Mouse (Mus musculus) liver, embryonic 14.5 days (tissue): ENCODE data around the gene Pappa. TPM values are rescaled to one million over a fixed set of nuclear protein-coding genes. Genes with fewer than 3 reads are reported as not detected.

ENCODE experiments used
- ATAC-seq: fragments of 200-750 bp; cut with Nextera tagmentation; 2 replicates; pipeline ENCODE4 v1.8.0; 2017; ENCODE audit warnings: moderate number of reproducible peaks, mild to moderate bottlenecking, moderate library complexity; ENCODE audit not compliant: insufficient read depth
- DNase-seq, 3 experiments: peaks; one replicate each; pipeline ENCODE4 v3.0.0-alpha.2; 2012 to 2013; ENCODE audit warnings: low read depth in 3 of 3, low spot score in 3 of 3
- H3K27ac ChIP-seq: fragments of 300-500 bp; sonication (generic); 2 replicates; pipeline ENCODE4 v1.5.1; 2014; ENCODE audit warnings: moderate library complexity, mild to moderate bottlenecking, control low read depth, inconsistent platforms
- H3K27me3 ChIP-seq: fragments of 300-500 bp; sonication (generic); 2 replicates; pipeline ENCODE4 v1.6.1; 2014; ENCODE audit warnings: mild to moderate bottlenecking, low read length, moderate library complexity; ENCODE audit not compliant: control insufficient read depth, insufficient read depth
- H3K36me3 ChIP-seq: fragments of 300-500 bp; sonication (generic); replicated peaks from 2 replicates; pipeline ENCODE4 v1.6.1; 2014; ENCODE audit warnings: low read depth; ENCODE audit not compliant: control insufficient read depth, insufficient read depth
- H3K4me1 ChIP-seq, 2 experiments: fragments of 200-500 bp in 1 of 2; fragments of 300-500 bp in 1 of 2; sonication (generic) in 1 of 2; replicated peaks; 2 replicates each; pipeline ENCODE4 v1.6.1; 2012 to 2014; ENCODE audit warnings: antibody characterized with exemption in 1 of 2, inconsistent platforms in 1 of 2, low read length in 1 of 2; ENCODE audit not compliant: control insufficient read depth in 2 of 2, insufficient read depth in 2 of 2
- H3K4me2 ChIP-seq: fragments of 300-500 bp; sonication (generic); 2 replicates; pipeline ENCODE4 v1.6.1; 2014; ENCODE audit warnings: low read depth, mild to moderate bottlenecking, control low read depth, moderate library complexity
- H3K4me3 ChIP-seq, 2 experiments: fragments of 200-500 bp in 1 of 2; fragments of 300-500 bp in 1 of 2; sonication (generic) in 1 of 2; 2 replicates each; pipeline ENCODE4 v1.5.1; 2012 to 2014; ENCODE audit warnings: low read depth in 2 of 2, low read length in 2 of 2, mild to moderate bottlenecking in 2 of 2, control low read depth in 1 of 2, inconsistent platforms in 1 of 2, moderate library complexity in 1 of 2; ENCODE audit not compliant: insufficient read depth in 1 of 2
- H3K9ac ChIP-seq: fragments of 300-500 bp; sonication (generic); replicated peaks from 2 replicates; pipeline ENCODE4 v1.6.1; 2014; ENCODE audit warnings: mild to moderate bottlenecking, control low read depth, moderate library complexity
- H3K9me3 ChIP-seq: fragments of 300-500 bp; sonication (generic); 2 replicates; pipeline ENCODE4 v1.6.1; 2016; ENCODE audit warnings: low read length, mixed read lengths; ENCODE audit not compliant: control insufficient read depth
- CTCF ChIP-seq: IDR thresholded peaks from 2 replicates; pipeline ENCODE4 v1.5.1; 2016; ENCODE audit warnings: antibody characterized with exemption, low read depth, control low read depth
- EP300 ChIP-seq: IDR thresholded peaks from 2 replicates; pipeline ENCODE4 v1.6.1; 2016; ENCODE audit warnings: antibody characterized with exemption, low read depth
- WGBS: fragments of 180-500 bp; shearing (Covaris S2); extraction: QIAGEN DNeasy Blood & Tissue Kit; methylation state at CpG from one replicate; pipeline ENCODE4 v1.1.7; 2014; ENCODE audit not compliant: insufficient replicate concordance; 5-methylcytosine and 5-hydroxymethylcytosine counted together
- polyA plus RNA-seq, 2 experiments: library from polyadenylated mRNA; depleted of rRNA in 1 of 2; stranded (reverse) in 1 of 2; unstranded in 1 of 2; fragments of >200 nt; fragmentation: Nextera tagmentation in 1 of 2; extraction: Ambion mirVana in 1 of 2; gene quantifications; 2 replicates each; pipeline versions ENCODE4 v1.2.1 to v1.2.3; 2012 to 2014

Pappa gene
- polyA plus RNA-seq, 2 experiments, result 0.01 TPM

- Histone ChIP-seq H3K4me3 (no peak overlapping the region), H3K27me3 (no peaks in the 10 kb centered on the region), H3K36me3 (no peaks in the 10 kb centered on the region), H3K27ac (no peak overlapping the region), H3K4me2 (no peak overlapping the region), H3K4me1 (no peaks in the 10 kb centered on the region), H3K9me3 (no peaks in the 10 kb centered on the region), H3K9ac (no peak overlapping the region)
- TF ChIP-seq CTCF, result no peak
- TF ChIP-seq EP300, result no peak
- 58% methylated on average over 5 of the region's 5 CpGs for WGBS
- DNase-seq (no peak), ATAC-seq (no peak)
Measured at GRCm38 (mm10) chr4:65203666-65204065, 79.7 kb downstream of the Pappa start.

DNA sequence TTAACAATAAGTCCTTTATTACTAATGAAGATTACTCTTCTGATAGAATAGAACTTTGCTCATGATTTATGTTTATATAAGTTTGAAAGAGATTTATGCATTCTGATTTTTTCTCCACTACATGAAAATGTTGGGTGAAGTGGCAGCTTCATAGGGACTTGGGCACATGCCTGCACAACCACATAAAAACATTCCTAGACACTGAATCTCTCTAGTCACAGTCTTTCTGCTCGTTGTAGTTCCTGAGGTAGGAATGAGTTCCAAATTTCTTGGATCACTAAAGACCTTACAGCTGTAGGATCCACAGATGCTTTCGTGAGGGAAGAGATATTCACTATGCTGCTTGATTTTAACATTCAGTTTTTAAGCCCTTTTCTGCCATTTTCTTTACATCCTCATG lies 81.5 kb downstream of the Pappa start:
- Histone ChIP-seq H3K36me3 (no peaks in the 10 kb centered on the region), H3K4me3 (no peak overlapping the region), H3K9ac (no peak overlapping the region), H3K27ac (no peak overlapping the region), H3K9me3 (no peaks in the 10 kb centered on the region), H3K4me1 (no peaks in the 10 kb centered on the region), H3K4me2 (no peak overlapping the region), H3K27me3 (no peaks in the 10 kb centered on the region)
- ATAC-seq, result no peak
- DNase-seq, result no peak
- 56% methylated on average over 2 of the region's 2 CpGs for WGBS
- TF ChIP-seq CTCF (no peak), EP300 (no peak)

DNA sequence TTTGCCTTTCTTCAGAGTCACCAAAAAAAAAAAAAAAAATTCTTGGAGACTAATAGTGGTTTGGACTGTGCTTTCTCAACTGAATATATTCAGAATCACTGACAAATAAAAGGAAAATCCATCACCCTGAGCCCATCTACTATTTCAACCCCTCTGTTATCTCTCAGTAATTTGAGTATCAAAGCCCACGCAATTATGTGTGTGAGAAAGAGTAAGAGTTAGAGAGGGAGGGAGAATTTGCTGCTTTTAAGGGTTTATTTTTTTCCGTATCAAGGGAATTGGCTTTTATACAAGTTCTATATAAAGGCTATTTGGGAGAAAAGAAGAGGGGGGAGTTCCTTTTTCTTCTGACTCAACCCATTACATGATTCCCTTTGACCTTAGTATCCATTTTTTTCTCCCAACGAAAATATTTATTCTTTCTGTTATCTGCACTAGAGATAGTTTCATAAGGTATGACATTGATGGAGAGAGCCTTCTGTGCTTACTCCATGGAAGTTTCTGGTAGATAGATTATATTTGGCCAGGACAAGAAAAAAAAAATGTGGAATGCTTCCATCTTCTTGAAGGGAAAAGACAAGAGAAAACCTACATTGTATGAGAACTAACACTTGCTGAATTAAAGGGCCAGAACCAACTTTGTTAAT lies 85.5 kb downstream of the Pappa start:
- TF ChIP-seq CTCF (no peak), EP300 (no peak)
- H3K27me3 ChIP-seq, result no peaks in the 10 kb centered on the region
- no peaks in the 10 kb centered on the region for H3K4me1 ChIP-seq
- 50% methylated on average over 3 of the region's 3 CpGs for WGBS
- H3K9ac ChIP-seq, result no peak overlapping the region
- H3K4me2 ChIP-seq, result no peak overlapping the region
- no peak overlapping the region for H3K4me3 ChIP-seq
- DNase-seq (no peak), ATAC-seq (no peak)
- H3K36me3 ChIP-seq, result no peaks in the 10 kb centered on the region
- no peaks in the 10 kb centered on the region for H3K9me3 ChIP-seq
- no peak overlapping the region for H3K27ac ChIP-seq

- H3K9me3 ChIP-seq, result no peaks in the 10 kb centered on the region
- WGBS, result 59% methylated on average over 3 of the region's 3 CpGs
- H3K27me3 ChIP-seq, result no peaks in the 10 kb centered on the region
- no peak; the same call in 1 of the 2 replicates for TF ChIP-seq CTCF
- no peak for TF ChIP-seq EP300
- H3K27ac ChIP-seq, result no peak overlapping the region
- H3K4me2 ChIP-seq, result no peak overlapping the region
- H3K36me3 ChIP-seq, result no peaks in the 10 kb centered on the region
- H3K4me1 ChIP-seq, result no peaks in the 10 kb centered on the region
- DNase-seq (peak in 1 of 3 experiments; percentile 1), ATAC-seq (no peak)
- H3K9ac ChIP-seq, result no peak overlapping the region
- no peak overlapping the region for H3K4me3 ChIP-seq
Measured at GRCm38 (mm10) chr4:65216682-65217081, 92.7 kb downstream of the Pappa start.

DNA sequence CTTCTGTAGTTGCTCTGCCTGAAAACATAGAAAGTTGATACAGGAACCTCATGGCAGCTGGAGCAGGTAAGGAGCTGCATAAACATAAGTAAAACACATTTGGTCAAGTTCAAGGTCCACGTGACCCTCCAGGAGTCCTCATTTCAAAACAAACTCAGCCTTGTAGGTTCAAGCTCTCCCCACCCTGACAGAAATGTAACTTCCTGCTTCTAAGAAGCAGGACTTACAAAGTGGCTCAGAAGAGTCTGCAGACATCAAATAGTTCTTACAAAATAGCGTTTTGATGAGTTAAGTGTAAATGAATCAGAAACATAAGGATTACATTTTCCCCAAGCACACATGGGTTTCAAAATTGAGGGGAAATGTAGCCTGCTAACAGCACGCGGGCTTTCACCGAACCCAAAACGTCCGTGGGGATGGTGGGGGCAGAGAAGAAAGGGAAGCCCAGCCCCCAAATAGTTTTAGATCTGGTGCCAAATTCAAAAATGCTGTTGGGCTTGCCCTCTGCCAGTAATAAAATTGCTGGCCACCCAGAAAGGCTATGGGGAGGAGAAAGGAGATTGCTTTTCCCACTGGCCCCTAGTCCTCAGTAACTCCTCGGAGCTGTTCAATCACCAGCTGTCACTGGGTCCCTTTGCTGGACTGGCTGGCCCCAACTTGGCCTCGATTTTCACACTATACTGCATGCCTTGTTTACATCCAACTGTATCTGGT lies 93.8 kb downstream of the Pappa start:
- Histone ChIP-seq H3K4me3 (no peak overlapping the region), H3K27me3 (no peaks in the 10 kb centered on the region), H3K36me3 (no peaks in the 10 kb centered on the region), H3K27ac (no peak overlapping the region), H3K4me2 (no peak overlapping the region), H3K9ac (no peak overlapping the region), H3K4me1 (no peaks in the 10 kb centered on the region), H3K9me3 (no peaks in the 10 kb centered on the region)
- DNase-seq (no peak), ATAC-seq (no peak)
- WGBS, result 36% methylated on average over 9 of the region's 9 CpGs
- TF ChIP-seq CTCF (no peak), EP300 (no peak)
